ENCODE assay signal across 8 mouse cellular contexts in the genomic region with DNA sequence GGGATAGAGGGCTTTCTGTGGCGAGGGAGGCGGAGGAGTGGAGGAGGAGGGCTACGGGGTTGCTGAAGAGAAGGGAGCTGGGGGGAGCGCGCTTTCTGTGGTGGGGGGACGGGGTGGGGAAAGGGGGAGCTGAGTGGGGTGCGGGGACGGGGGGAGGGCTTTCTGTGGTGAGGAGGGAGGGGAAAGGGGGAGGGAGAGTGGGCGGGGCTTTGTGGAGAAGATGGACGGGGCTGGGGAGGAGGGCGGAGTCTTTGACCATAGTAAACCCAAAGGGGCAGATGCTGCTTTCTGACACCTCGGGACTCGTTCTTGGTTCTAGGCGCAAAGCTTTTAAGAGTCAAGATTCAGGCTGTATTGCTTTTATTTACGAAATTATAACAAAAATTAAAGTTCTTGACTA. TPM values are rescaled to one million over a fixed set of nuclear protein-coding genes. Genes with fewer than 3 reads are reported as not detected.
A peak's percentile ranks its signal among the peaks of the same experiment; 100 is the strongest.
DNase-seq lines count a peak whose midpoint lies in the region; ATAC-seq and TF ChIP-seq lines count a peak whose summit lies in the region.

No protein-coding gene starts in this region.

- H3K4me3 ChIP-seq in intestine, embryonic 14.5 days (ENCODE audit: low read depth, low read length): peak overlapping the region; percentile 53
- peak overlapping the region; percentile 75 for H3K4me3 ChIP-seq in liver, adult 2 months (ENCODE audit: insufficient read depth, low read depth, low read length)

- peak overlapping the region; percentile 99 for H3K27ac ChIP-seq in intestine, embryonic 14.5 days (ENCODE audit: low read depth)
- peak overlapping the region; percentile 67 for H3K27ac ChIP-seq in liver, adult 2 months (replicated peaks; ENCODE audit: insufficient read depth, low read depth, low read length)

- TF ChIP-seq POLR2A in liver, adult 2 months (IDR thresholded peaks at IDR 0.05; ENCODE audit: extremely low read depth, insufficient read depth, low read length): no peak

- peak overlapping the region; percentile 60 for H3K9ac ChIP-seq in intestine, embryonic 14.5 days (ENCODE audit: low read length)
- peak overlapping the region; percentile 74 for H3K9ac ChIP-seq in liver, adult 2 months (ENCODE audit: low read depth, low read length)

- peak; percentile 82 for DNase-seq in thymus, postnatal 4 days
- no peak for DNase-seq in thymus, postnatal 36 days
- DNase-seq in cerebellum, adult 8-10 months: peak; percentile 52
- DNase-seq in forelimb bud, embryonic 11.5 days (ENCODE audit: low read depth, low spot score): peak; percentile 61
- DNase-seq in intestine, embryonic 14.5 days (ENCODE audit: low spot score): no peak
- peak; percentile 54 for DNase-seq in liver, adult 2 months (ENCODE audit: extremely low read depth, low read depth, low spot score)
- peak; percentile 91 for DNase-seq in testis, postnatal 10 days (ENCODE audit: low spot score)

- under 1% methylated on average over 14 of the region's 15 CpGs for WGBS in intestine, embryonic 14.5 days
- WGBS in liver, adult 2 months: 4% methylated on average over 15 of the region's 15 CpGs

- H3K27me3 ChIP-seq in intestine, embryonic 14.5 days (replicated peaks; ENCODE audit: control insufficient read depth, insufficient read depth, low read length): no peaks in the 10 kb centered on the region
- no peaks in the 10 kb centered on the region for H3K27me3 ChIP-seq in liver, adult 2 months (ENCODE audit: control insufficient read depth, insufficient read depth, low read length)

- H3K4me1 ChIP-seq in intestine, embryonic 14.5 days (replicated peaks; ENCODE audit: control insufficient read depth, insufficient read depth, low read length): peaks cover 14% of the 10 kb centered on the region
- H3K4me1 ChIP-seq in liver, adult 2 months (ENCODE audit: control insufficient read depth, insufficient read depth, low read length): no peaks in the 10 kb centered on the region

- H3K9me3 ChIP-seq in intestine, embryonic 14.5 days (ENCODE audit: control insufficient read depth, low read length): no peaks in the 10 kb centered on the region

- peak; percentile 37 for ATAC-seq in intestine, embryonic 14.5 days (replicated peaks; ENCODE audit: low FRiP score, low TSS enrichment, low read depth)
- ATAC-seq in monocyte, adult 5-6 weeks (replicated peaks; ENCODE audit: insufficient number of reproducible peaks, low FRiP score, low TSS enrichment, poor library complexity, severe bottlenecking): peak; percentile 18; the same call in 1 of the 2 replicates

- TF ChIP-seq CTCF in liver, adult 2 months (IDR thresholded peaks at IDR 0.05; ENCODE audit: low read depth, low read length): no peak

- H3K4me2 ChIP-seq in intestine, embryonic 14.5 days (ENCODE audit: low read length): peak overlapping the region; percentile 64

- H3K36me3 ChIP-seq in intestine, embryonic 14.5 days (ENCODE audit: control insufficient read depth, insufficient read depth, low read length): peaks cover 44% of the 10 kb centered on the region
- H3K36me3 ChIP-seq in liver, adult 2 months (ENCODE audit: control insufficient read depth, insufficient read depth, low read length): peaks cover 32% of the 10 kb centered on the region

- no peaks in the 10 kb centered on the region for H3K79me2 ChIP-seq in liver, adult 2 months (ENCODE audit: control insufficient read depth, insufficient read depth, low read length)

RNA-seq across cellular contexts. Expression of gene Sfr1, which starts 0.4 kb away (rescaled TPM):
- polyA plus RNA-seq in intestine, embryonic 14.5 days (2014; fragmentation: Nextera tagmentation; extraction: Ambion mirVana): 274 and 292 TPM in 2 replicates
- total RNA-seq in liver, adult 2 months (2014; rRNA removed): 13.4 and 13.7 TPM in 2 replicates
- 15.3 and 16.6 TPM in 2 replicates for polyA plus RNA-seq in liver, adult 2 months (2012; rRNA removed)
- 208 to 256 TPM (median 242 TPM) in 3 replicates for total RNA-seq in monocyte, adult 5-6 weeks (2017)

RNA-seq across cellular contexts. Expression of gene Col17a1, which starts 40.0 kb away (rescaled TPM):
- 0.67 and 1.1 TPM in 2 replicates for polyA plus RNA-seq in intestine, embryonic 14.5 days (2014; fragmentation: Nextera tagmentation; extraction: Ambion mirVana)
- total RNA-seq in liver, adult 2 months (2014; rRNA removed): 0.09 and 0.27 TPM in 2 replicates
- polyA plus RNA-seq in liver, adult 2 months (2012; rRNA removed): 0.12 and 0.27 TPM in 2 replicates
- total RNA-seq in monocyte, adult 5-6 weeks (2017): 0.58 to 0.95 TPM in 2 of 3 replicates, not detected in the other

Comparison
In these comparisons a context has a peak if more than half of its experiments do, and no peak if none do; other contexts are left out.
1. DNase-seq: peak in thymus, postnatal 4 days (single experiment), cerebellum, adult 8-10 months (single experiment), forelimb bud, embryonic 11.5 days (single experiment), liver, adult 2 months (single experiment) and testis, postnatal 10 days (single experiment); none in thymus, postnatal 36 days (0 of 2) and intestine, embryonic 14.5 days (single experiment).
2. RNA of gene Sfr1, which starts 0.4 kb away (total RNA-seq): 208 to 256 TPM in monocyte, adult 5-6 weeks; 13.4 to 13.7 TPM in liver, adult 2 months; every median in the first group is over 10 times any median in the second.